Mouse (Mus musculus): ENCODE data around the gene Izumo4. TPM values are rescaled to one million over a fixed set of nuclear protein-coding genes. Genes with fewer than 3 reads are reported as not detected.
A peak's percentile ranks its signal among the peaks of the same experiment; 100 is the strongest.

The Izumo4 gene
- polyA plus RNA-seq (2014; fragmentation: Nextera tagmentation; extraction: Ambion mirVana): 4.8 and 7.6 TPM in 2 replicates

DNA sequence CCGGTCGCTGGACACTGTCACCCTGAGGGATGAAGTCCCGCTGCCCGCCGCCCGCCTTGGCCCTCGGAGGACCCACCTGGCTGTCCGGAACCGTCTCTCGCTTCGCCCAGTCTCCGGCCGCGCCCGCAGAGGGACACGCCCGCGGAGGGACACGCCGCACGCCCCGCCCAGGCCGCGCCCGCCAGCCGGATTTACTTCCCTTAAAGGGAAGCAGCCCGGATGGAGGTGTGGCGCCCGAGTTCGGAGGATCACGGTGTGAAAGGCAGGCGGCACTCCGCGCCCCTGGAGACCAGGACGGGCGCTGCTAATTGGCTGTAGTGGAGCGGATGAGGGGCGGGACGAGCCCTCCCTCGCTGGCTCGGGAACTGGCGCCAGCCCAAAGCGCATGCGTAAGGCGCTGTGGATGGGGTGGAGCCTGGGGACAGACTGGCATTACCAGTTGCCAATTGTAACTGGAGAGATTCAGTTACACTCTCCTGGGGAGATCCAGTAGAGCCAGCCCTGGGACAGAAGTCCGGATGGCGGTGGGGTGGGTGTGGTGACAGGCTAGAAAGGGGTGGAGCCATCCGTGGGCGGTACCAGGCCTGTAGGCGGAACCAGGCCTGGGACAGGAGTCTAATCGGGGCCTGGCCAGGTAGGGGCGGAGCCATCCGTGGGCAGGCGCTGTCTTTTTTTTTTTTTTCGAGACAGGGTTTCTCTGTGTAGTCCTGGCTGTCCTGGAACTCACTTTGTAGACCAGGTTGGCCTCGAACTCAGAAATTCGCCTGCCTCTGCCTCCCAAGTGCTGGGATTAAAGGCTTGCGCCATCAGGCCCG, at the start of gene Izumo4, which contains the start of gene Mob3a:
Gene Izumo4, plus strand, starts transcription at position 464 of the 815 bp plus-strand sequence.
Gene Mob3a, minus strand, starts transcription at position 257 of the 815 bp plus-strand sequence.
- H3K36me3 ChIP-seq (replicated peaks; ENCODE audit: control insufficient read depth, insufficient read depth, low read depth, low read length): peaks cover under 1% of the 10 kb centered on the region; the same call in 1 of the 2 replicates
- no peak within 1 kb of the TSS; the same call in 1 of the 2 replicates for H3K27ac ChIP-seq (replicated peaks; ENCODE audit: low read depth, low read length)
- ATAC-seq (replicated peaks; ENCODE audit: insufficient number of reproducible peaks, low FRiP score, low TSS enrichment, low read depth) (peak; percentile 96), DNase-seq (ENCODE audit: low spot score) (peak; percentile 99)
- H3K4me3 ChIP-seq (ENCODE audit: low read depth, low read length): peak within 1 kb of the TSS; percentile 59
- peaks cover 5% of the 10 kb centered on the region; the same call in 1 of the 2 replicates for H3K4me1 ChIP-seq (ENCODE audit: control insufficient read depth, insufficient read depth, low read length)
- no peaks in the 10 kb centered on the region for H3K9me3 ChIP-seq (replicated peaks; ENCODE audit: control insufficient read depth, low read length)
- H3K9ac ChIP-seq (replicated peaks; ENCODE audit: low read length): peak within 1 kb of the TSS; percentile 76
- peak within 1 kb of the TSS; percentile 73 for H3K4me2 ChIP-seq (ENCODE audit: low read depth, low read length)
- H3K27me3 ChIP-seq (ENCODE audit: control insufficient read depth, insufficient read depth, low read length): no peaks in the 10 kb centered on the region
- WGBS: under 1% methylated on average over 59 of the region's 59 CpGs

DNA sequence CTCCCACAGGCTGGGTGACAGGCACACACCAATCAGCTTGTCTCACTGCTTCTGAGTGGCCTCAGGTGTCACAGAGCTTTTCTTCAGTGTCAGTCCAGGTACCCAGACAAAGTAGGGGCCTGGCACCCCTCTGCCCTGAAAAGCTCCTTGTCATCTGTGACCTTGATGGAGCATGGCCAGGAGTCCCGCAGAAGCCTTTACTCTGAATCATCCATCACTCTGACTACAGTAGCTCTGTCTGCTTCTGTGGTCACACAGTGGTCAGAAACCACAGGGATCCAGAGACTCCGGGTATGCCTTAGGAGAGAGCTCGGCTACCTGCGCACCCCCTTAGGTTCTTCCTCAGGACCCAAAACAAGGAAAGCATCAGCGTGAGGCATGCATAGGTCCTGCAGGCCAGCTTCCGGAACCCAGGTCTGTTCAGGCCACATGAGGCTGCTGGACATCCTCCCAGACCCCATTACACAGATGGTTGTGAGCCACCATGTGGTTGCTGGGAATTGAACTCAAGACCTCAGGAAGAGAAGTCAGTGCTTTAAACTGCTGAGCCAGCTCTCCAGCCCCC, 48.7 kb upstream of the Izumo4 start:
- H3K36me3 ChIP-seq (replicated peaks; ENCODE audit: control insufficient read depth, insufficient read depth, low read depth, low read length): no peaks in the 10 kb centered on the region; the same call in 1 of the 2 replicates
- no peak overlapping the region for H3K4me2 ChIP-seq (ENCODE audit: low read depth, low read length)
- H3K27me3 ChIP-seq (ENCODE audit: control insufficient read depth, insufficient read depth, low read length): no peaks in the 10 kb centered on the region
- H3K27ac ChIP-seq (replicated peaks; ENCODE audit: low read depth, low read length): no peak overlapping the region
- 90% methylated on average over 6 of the region's 6 CpGs for WGBS
- no peaks in the 10 kb centered on the region for H3K9me3 ChIP-seq (replicated peaks; ENCODE audit: control insufficient read depth, low read length)
- H3K4me1 ChIP-seq (ENCODE audit: control insufficient read depth, insufficient read depth, low read length): peaks cover 2% of the 10 kb centered on the region; the same call in 1 of the 2 replicates
- no peak for ATAC-seq (replicated peaks; ENCODE audit: insufficient number of reproducible peaks, low FRiP score, low TSS enrichment, low read depth)
- no peak for DNase-seq (ENCODE audit: low spot score)
- H3K9ac ChIP-seq (replicated peaks; ENCODE audit: low read length): no peak overlapping the region
- no peak overlapping the region for H3K4me3 ChIP-seq (ENCODE audit: low read depth, low read length)

DNA sequence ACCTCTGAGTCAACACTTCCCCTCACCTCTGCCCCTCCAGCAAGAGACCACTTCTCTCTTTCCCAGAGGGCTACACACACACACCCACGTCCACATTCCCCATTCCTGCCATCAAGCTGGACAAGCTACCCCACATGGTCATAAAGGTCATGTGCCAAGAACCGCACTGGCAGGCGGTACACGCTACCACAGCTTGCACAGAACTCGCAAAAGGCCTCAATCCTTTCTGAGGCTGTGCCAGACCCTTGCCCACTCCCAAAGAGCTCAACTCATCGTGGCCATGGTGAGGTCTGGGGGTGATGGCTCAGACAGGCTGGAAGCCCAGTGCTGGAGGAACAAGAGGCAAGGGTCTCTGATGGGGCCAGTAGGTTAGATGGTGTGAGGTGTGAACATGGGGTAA, 47.1 kb upstream of the Izumo4 start:
- H3K36me3 ChIP-seq (replicated peaks; ENCODE audit: control insufficient read depth, insufficient read depth, low read depth, low read length): no peaks in the 10 kb centered on the region
- DNase-seq (ENCODE audit: low spot score): no peak
- H3K4me1 ChIP-seq (ENCODE audit: control insufficient read depth, insufficient read depth, low read length): peaks cover 2% of the 10 kb centered on the region; the same call in 1 of the 2 replicates
- WGBS: 87% methylated on average over 6 of the region's 6 CpGs
- H3K9me3 ChIP-seq (replicated peaks; ENCODE audit: control insufficient read depth, low read length): no peaks in the 10 kb centered on the region
- H3K27ac ChIP-seq (replicated peaks; ENCODE audit: low read depth, low read length): no peak overlapping the region
- H3K9ac ChIP-seq (replicated peaks; ENCODE audit: low read length): no peak overlapping the region
- ATAC-seq (replicated peaks; ENCODE audit: insufficient number of reproducible peaks, low FRiP score, low TSS enrichment, low read depth): no peak
- no peak overlapping the region for H3K4me3 ChIP-seq (ENCODE audit: low read depth, low read length)
- no peaks in the 10 kb centered on the region for H3K27me3 ChIP-seq (ENCODE audit: control insufficient read depth, insufficient read depth, low read length)
- H3K4me2 ChIP-seq (ENCODE audit: low read depth, low read length): peak overlapping the region; percentile 88; the same call in 1 of the 2 replicates

DNA sequence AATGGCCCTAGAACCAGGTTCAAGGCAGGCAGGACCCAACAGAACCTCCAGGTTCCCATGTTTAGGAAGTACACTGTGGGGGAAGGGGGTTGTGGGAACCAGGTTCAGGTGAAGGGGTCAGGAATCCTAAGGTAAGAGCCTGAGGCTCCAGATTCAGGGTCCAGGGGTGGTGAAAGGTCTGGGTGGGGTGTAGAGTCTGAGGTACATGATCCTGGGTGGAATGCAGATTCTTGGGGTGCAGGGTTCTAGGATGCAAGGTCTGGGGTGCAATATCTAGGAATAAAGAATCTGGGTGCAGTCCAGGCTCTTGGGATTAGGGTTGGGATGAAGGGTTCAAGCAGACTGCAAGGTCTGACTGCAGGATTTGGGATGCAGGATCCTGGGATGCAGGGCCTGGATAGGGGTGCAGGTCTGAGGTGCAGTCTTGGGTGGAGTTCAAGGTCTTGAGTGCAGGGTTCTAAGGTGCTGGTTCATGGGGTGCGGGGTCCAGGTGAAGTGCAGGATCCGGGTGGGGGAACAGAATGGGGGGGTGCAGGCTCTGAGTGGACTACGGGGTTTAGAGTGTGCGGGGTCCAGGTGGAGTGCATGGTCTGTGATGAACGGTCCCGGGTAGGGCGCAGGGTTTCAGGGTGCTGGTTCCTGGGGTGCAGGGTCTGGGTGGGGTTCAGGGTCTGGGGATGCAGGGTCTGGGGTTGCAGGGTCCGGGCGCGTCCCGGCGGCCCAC, 46.4 kb upstream of the Izumo4 start:
- Histone ChIP-seq H3K9ac (replicated peaks; ENCODE audit: low read length) (peak overlapping the region; percentile 96), H3K36me3 (replicated peaks; ENCODE audit: control insufficient read depth, insufficient read depth, low read depth, low read length) (no peaks in the 10 kb centered on the region), H3K27me3 (ENCODE audit: control insufficient read depth, insufficient read depth, low read length) (no peaks in the 10 kb centered on the region), H3K27ac (replicated peaks; ENCODE audit: low read depth, low read length) (peak overlapping the region; percentile 65), H3K9me3 (replicated peaks; ENCODE audit: control insufficient read depth, low read length) (no peaks in the 10 kb centered on the region), H3K4me2 (ENCODE audit: low read depth, low read length) (peak overlapping the region; percentile 88), H3K4me1 (ENCODE audit: control insufficient read depth, insufficient read depth, low read length) (peaks cover 2% of the 10 kb centered on the region; the same call in 1 of the 2 replicates), H3K4me3 (ENCODE audit: low read depth, low read length) (peak overlapping the region; percentile 93)
- 8% methylated on average over 12 of the region's 12 CpGs for WGBS
- ATAC-seq (replicated peaks; ENCODE audit: insufficient number of reproducible peaks, low FRiP score, low TSS enrichment, low read depth): peak; percentile 50
- DNase-seq (ENCODE audit: low spot score): no peak

DNA sequence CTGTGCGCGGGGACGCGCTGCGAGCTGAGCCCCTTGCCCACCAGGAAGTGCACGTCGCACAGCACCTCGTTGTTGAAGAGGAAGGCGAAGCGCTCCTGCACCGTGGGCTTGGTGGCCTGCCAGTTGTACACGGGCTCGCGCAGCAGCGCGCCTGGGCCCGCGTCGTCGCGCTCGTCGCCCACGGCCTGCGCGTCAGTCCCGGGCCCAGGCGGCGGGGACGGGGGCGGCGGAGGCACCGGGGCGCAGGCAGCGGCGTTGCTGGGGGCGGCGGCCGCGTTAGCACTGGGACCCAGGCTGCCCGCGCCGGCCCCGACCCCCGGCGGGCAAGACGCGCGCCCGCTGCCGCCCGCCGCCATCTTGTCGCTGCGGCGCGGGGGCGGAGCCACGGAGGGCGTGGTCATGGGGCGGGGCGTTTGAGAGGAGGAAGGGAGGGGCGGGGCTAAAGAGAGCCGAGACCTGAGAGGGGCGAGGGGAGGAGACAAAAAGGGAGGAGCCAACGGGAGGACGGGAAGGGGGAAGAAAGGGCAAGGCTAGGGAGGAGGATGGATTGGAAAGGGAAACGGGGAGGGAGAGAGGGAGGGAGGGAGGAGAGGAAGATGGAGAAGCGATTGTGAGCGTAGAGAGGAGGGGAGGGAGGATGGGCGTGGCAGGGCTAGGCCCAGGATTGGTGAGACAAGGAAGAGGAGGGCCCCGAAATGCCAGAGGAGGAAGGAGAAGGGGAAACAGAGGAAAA, 45.7 kb upstream of the Izumo4 start:
- ATAC-seq (replicated peaks; ENCODE audit: insufficient number of reproducible peaks, low FRiP score, low TSS enrichment, low read depth) (peak; percentile 63), DNase-seq (ENCODE audit: low spot score) (peak; percentile 100)
- H3K4me2 ChIP-seq (ENCODE audit: low read depth, low read length): peak overlapping the region; percentile 88
- WGBS: under 1% methylated on average over 70 of the region's 72 CpGs
- peak overlapping the region; percentile 96 for H3K9ac ChIP-seq (replicated peaks; ENCODE audit: low read length)
- H3K9me3 ChIP-seq (replicated peaks; ENCODE audit: control insufficient read depth, low read length): no peaks in the 10 kb centered on the region
- no peaks in the 10 kb centered on the region for H3K27me3 ChIP-seq (ENCODE audit: control insufficient read depth, insufficient read depth, low read length)
- no peaks in the 10 kb centered on the region for H3K36me3 ChIP-seq (replicated peaks; ENCODE audit: control insufficient read depth, insufficient read depth, low read depth, low read length)
- H3K27ac ChIP-seq (replicated peaks; ENCODE audit: low read depth, low read length): peak overlapping the region; percentile 83
- peak overlapping the region; percentile 93 for H3K4me3 ChIP-seq (ENCODE audit: low read depth, low read length)
- H3K4me1 ChIP-seq (ENCODE audit: control insufficient read depth, insufficient read depth, low read length): peaks cover 2% of the 10 kb centered on the region; the same call in 1 of the 2 replicates

DNA sequence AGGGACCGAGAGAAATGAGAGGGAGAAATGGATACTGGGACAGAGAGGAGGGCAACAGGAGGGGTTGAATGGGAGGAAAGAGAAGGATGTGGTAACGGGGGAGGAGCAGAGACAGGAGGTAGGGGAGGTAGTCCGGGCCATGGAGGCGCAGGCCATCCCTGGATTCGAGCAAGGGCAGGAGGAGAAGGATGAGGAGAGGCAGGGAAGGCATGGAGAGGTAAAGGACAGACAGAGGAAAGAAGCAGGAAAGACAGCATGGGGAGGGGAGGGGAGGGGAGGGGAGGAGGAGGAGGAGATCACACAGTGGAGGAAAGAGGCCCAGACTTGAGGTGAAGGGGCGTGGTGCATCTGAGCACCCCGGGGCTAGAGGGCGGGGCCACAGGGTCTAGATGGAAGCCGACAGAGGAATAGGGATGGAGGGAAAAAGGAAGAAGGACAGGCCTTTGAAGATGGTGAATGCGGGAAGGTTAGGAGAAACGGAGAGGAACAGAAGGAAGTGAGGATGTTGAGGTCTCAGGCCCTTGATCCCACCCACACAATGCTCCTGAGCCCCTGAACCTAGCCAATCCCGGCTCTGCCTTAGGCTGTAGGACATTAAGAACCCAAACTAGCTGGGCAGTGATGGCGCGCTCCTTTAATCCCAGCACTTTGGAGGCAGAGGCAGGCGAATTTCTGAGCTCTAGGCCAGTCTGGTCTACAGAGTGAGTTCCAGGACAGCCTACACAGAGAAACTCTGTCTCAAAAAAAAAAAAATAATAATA, 44.9 kb upstream of the Izumo4 start, which contains the start of gene Btbd2:
Gene Btbd2, minus strand, starts transcription at position 209 of the 761 bp plus-strand sequence.
- H3K27ac ChIP-seq (replicated peaks; ENCODE audit: low read depth, low read length): peak within 1 kb of the TSS; percentile 83
- no peaks in the 10 kb centered on the region for H3K9me3 ChIP-seq (replicated peaks; ENCODE audit: control insufficient read depth, low read length)
- no peak for DNase-seq (ENCODE audit: low spot score)
- H3K4me2 ChIP-seq (ENCODE audit: low read depth, low read length): peak within 1 kb of the TSS; percentile 88
- no peaks in the 10 kb centered on the region for H3K36me3 ChIP-seq (replicated peaks; ENCODE audit: control insufficient read depth, insufficient read depth, low read depth, low read length)
- H3K4me3 ChIP-seq (ENCODE audit: low read depth, low read length): peak within 1 kb of the TSS; percentile 93
- H3K27me3 ChIP-seq (ENCODE audit: control insufficient read depth, insufficient read depth, low read length): no peaks in the 10 kb centered on the region
- 16% methylated on average over 15 of the region's 15 CpGs for WGBS
- peaks cover 2% of the 10 kb centered on the region; the same call in 1 of the 2 replicates for H3K4me1 ChIP-seq (ENCODE audit: control insufficient read depth, insufficient read depth, low read length)
- ATAC-seq (replicated peaks; ENCODE audit: insufficient number of reproducible peaks, low FRiP score, low TSS enrichment, low read depth): no peak; the same call in 1 of the 2 replicates
- H3K9ac ChIP-seq (replicated peaks; ENCODE audit: low read length): peak within 1 kb of the TSS; percentile 96

Data from embryonic facial prominence, embryonic 11.5 days (tissue).